Mouse (Mus musculus): ENCODE measurements around the gene Dgki. TPM values are rescaled to one million over a fixed set of nuclear protein-coding genes. Genes with fewer than 3 reads are reported as not detected.

The Dgki gene
- polyA plus RNA-seq, 1 experiment from 2014 or later, result 5.9 TPM

GRCm38 (mm10) chr6:37069836-37070600, 230.0 kb downstream of the Dgki start:
- Histone ChIP-seq H3K27me3 (no peaks in the 10 kb centered on the region), H3K27ac (no peak overlapping the region), H3K9ac (no peak overlapping the region), H3K4me3 (no peak overlapping the region), H3K36me3 (no peaks in the 10 kb centered on the region), H3K9me3 (no peaks in the 10 kb centered on the region), H3K4me2 (no peak overlapping the region), H3K4me1 (replicated peaks) (peaks cover 6% of the 10 kb centered on the region; the same call in 1 of the 2 replicates)
- 77% methylated on average over 14 of the region's 14 CpGs for WGBS
- ATAC-seq (ENCODE audit: low FRiP score), result no peak

GRCm38 (mm10) chr6:37068737-37069136, 231.2 kb downstream of the Dgki start:
- Histone ChIP-seq H3K4me1 (replicated peaks) (peaks cover 12% of the 10 kb centered on the region), H3K36me3 (no peaks in the 10 kb centered on the region), H3K9me3 (no peaks in the 10 kb centered on the region), H3K27me3 (no peaks in the 10 kb centered on the region), H3K27ac (no peak overlapping the region), H3K4me3 (no peak overlapping the region), H3K4me2 (no peak overlapping the region), H3K9ac (no peak overlapping the region)
- no peak for ATAC-seq (ENCODE audit: low FRiP score)
- WGBS, result 92% methylated on average over 6 of the region's 6 CpGs

DNA sequence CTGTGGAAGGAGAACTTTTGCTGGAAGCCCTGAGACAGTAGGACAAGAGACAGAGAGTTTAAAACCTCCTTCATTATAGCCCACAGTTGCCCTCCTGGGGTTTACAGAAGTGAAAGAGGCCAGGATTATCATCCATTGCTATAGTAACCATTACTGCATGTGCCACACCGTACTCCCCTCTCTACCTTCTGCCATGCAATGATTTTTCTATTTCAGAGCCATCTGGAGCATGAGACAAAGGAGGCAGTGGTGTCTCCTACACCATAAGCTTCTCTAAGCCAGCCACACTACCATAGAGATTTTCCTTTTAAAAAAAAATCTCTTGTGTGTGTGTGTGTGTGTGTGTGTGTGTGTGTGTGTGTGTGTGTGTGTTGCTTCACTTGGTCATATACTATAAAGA, 232.6 kb downstream of the Dgki start:
- 30% methylated on average over 1 of the region's 1 CpGs for WGBS
- Histone ChIP-seq H3K4me1 (replicated peaks) (peaks cover 12% of the 10 kb centered on the region), H3K9me3 (no peaks in the 10 kb centered on the region), H3K4me2 (no peak overlapping the region), H3K4me3 (no peak overlapping the region), H3K36me3 (0 out of 2 replicates have a peak, but pooled peaks cover 1% of the 10 kb centered on the region), H3K27me3 (no peaks in the 10 kb centered on the region), H3K27ac (no peak overlapping the region), H3K9ac (no peak overlapping the region)
- ATAC-seq (ENCODE audit: low FRiP score), result no peak

GRCm38 (mm10) chr6:37064214-37064830, 235.7 kb downstream of the Dgki start:
- 62% methylated on average over 10 of the region's 10 CpGs for WGBS
- ATAC-seq (ENCODE audit: low FRiP score), result no peak
- 0 out of 2 replicates have a peak overlapping the region, but pooled peaks have one; percentile 1 for H3K27ac ChIP-seq

DNA sequence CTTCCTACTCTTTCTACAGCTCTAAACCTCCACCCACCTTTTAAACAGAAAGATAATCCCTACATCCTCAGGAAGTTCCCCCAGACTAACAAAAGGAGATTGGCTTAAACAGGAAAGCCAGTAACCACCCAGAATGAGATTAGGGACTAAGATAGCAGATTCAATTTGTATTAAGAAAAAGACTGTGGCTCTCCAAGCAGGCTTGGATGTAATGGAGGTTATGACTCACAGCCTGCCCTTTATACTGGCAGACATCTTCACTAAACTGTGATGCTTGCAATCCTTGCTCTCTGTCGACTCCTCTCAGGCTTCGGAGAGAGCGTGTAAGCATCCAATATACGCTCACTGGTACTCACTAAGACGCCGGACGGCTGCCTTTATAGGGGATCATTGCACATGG, 236.7 kb downstream of the Dgki start:
- no peaks in the 10 kb centered on the region for H3K27me3 ChIP-seq
- 93% methylated on average over 7 of the region's 7 CpGs for WGBS

More at GRCm38 (mm10) chr6:37064214-37064830, 235.7 kb downstream of the Dgki start:
- Histone ChIP-seq H3K4me1 (replicated peaks) (peaks cover 6% of the 10 kb centered on the region; the same call in 1 of the 2 replicates), H3K9ac (no peak overlapping the region), H3K27me3 (no peaks in the 10 kb centered on the region), H3K9me3 (no peaks in the 10 kb centered on the region), H3K36me3 (0 out of 2 replicates have a peak, but pooled peaks cover 4% of the 10 kb centered on the region), H3K4me3 (no peak overlapping the region), H3K4me2 (no peak overlapping the region)

GRCm38 (mm10) chr6:37060114-37060513, 239.9 kb downstream of the Dgki start:
- Histone ChIP-seq H3K4me3 (no peak overlapping the region), H3K27ac (no peak overlapping the region), H3K27me3 (no peaks in the 10 kb centered on the region), H3K4me2 (no peak overlapping the region), H3K4me1 (replicated peaks) (peaks cover 6% of the 10 kb centered on the region; the same call in 1 of the 2 replicates), H3K9me3 (no peaks in the 10 kb centered on the region), H3K9ac (no peak overlapping the region), H3K36me3 (peaks cover 7% of the 10 kb centered on the region; the same call in 1 of the 2 replicates)
- ATAC-seq (ENCODE audit: low FRiP score), result no peak
- WGBS, result 96% methylated on average over 3 of the region's 3 CpGs

More for the DNA sequence above, 236.7 kb downstream of the Dgki start:
- Histone ChIP-seq H3K9ac (no peak overlapping the region), H3K4me3 (no peak overlapping the region), H3K9me3 (no peaks in the 10 kb centered on the region), H3K4me1 (replicated peaks) (peaks cover 6% of the 10 kb centered on the region; the same call in 1 of the 2 replicates), H3K27ac (no peak overlapping the region), H3K36me3 (0 out of 2 replicates have a peak, but pooled peaks cover 4% of the 10 kb centered on the region), H3K4me2 (no peak overlapping the region)
- ATAC-seq (ENCODE audit: low FRiP score), result no peak

DNA sequence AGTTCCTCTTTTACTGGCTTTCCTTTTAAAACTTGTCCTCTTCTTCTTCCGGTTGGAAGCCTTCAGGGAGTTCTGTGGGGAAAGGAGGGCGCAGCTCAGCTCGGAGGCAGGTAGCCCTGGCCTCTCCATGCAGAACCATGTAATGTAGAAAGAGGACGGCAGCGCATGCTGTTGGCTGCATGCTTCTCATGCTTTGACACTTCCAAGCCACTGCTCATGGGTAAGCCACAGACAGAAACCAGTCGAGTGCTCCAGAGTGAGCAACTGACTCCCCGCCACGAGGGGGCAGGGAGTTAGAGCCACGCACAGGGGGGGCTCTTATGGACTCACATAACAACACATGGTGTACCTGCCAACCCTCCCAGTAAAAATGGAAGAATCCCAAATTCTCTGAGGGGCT, 242.0 kb downstream of the Dgki start:
- no peak for ATAC-seq (ENCODE audit: low FRiP score)
- Histone ChIP-seq H3K4me3 (no peak overlapping the region), H3K4me2 (no peak overlapping the region), H3K27me3 (no peaks in the 10 kb centered on the region), H3K27ac (no peak overlapping the region), H3K9me3 (no peaks in the 10 kb centered on the region), H3K9ac (no peak overlapping the region), H3K36me3 (peaks cover 7% of the 10 kb centered on the region; the same call in 1 of the 2 replicates), H3K4me1 (replicated peaks) (no peaks in the 10 kb centered on the region)
- WGBS, result 95% methylated on average over 9 of the region's 9 CpGs

DNA sequence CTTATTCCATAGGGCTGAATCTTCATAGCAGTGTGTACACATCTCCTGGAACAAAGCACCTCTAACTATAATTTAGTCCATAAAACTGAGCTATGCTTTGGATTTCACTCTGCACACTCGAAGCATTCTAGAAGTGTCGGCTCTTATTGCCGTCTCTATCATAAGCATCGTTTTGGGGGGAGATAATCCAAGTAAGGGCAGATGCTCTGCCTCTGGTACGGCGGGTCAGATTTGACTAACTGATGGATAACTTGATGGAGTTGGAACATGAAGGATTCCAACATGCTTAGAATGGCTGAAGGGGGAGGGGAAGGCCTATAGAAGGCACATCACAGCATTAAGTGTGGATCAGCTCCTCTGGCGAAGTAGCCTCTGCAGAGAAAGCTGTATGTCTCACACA, 242.4 kb downstream of the Dgki start:
- Histone ChIP-seq H3K9me3 (no peaks in the 10 kb centered on the region), H3K4me2 (no peak overlapping the region), H3K4me1 (replicated peaks) (no peaks in the 10 kb centered on the region), H3K27ac (no peak overlapping the region), H3K4me3 (no peak overlapping the region), H3K9ac (no peak overlapping the region), H3K27me3 (no peaks in the 10 kb centered on the region), H3K36me3 (peaks cover 7% of the 10 kb centered on the region; the same call in 1 of the 2 replicates)
- WGBS, result 92% methylated on average over 7 of the region's 7 CpGs
- no peak for ATAC-seq (ENCODE audit: low FRiP score)

- 86% methylated on average over 3 of the region's 3 CpGs for WGBS
- no peak for ATAC-seq (ENCODE audit: low FRiP score)
- H3K9ac ChIP-seq, result no peak overlapping the region
- no peaks in the 10 kb centered on the region for H3K27me3 ChIP-seq
- peaks cover 5% of the 10 kb centered on the region; the same call in 1 of the 2 replicates for H3K4me1 ChIP-seq (replicated peaks)
- peaks cover 3% of the 10 kb centered on the region; the same call in 1 of the 2 replicates for H3K36me3 ChIP-seq
- no peaks in the 10 kb centered on the region for H3K9me3 ChIP-seq
- H3K27ac ChIP-seq, result no peak overlapping the region
- H3K4me2 ChIP-seq, result no peak overlapping the region
- no peak overlapping the region for H3K4me3 ChIP-seq
Measured at GRCm38 (mm10) chr6:37055634-37056033, 244.3 kb downstream of the Dgki start.

DNA sequence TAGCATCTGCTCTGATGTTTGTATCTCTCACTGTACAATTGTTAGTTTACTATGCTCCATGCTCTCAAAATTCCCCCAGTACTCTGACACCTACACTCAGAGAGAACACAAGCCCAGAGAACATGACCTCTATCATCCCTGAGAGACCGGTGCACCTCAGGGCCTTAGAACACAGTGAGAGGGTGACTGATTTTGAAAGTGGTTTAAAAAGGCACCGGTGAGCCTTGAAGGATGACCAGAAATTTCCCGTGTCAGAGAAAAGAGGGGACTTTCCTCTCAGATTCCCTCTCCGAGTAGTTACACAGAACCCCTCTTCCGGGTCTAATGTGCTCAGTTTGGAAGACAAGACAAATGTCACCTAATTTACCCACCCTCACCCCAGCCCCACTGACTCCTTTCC, 244.9 kb downstream of the Dgki start:
- no peak for ATAC-seq (ENCODE audit: low FRiP score)
- no peak overlapping the region for H3K4me3 ChIP-seq
- whole genome bisulfite sequencing, result 84% methylated on average over 5 of the region's 5 CpGs
- peaks cover 5% of the 10 kb centered on the region; the same call in 1 of the 2 replicates for H3K4me1 ChIP-seq (replicated peaks)
- no peaks in the 10 kb centered on the region for H3K27me3 ChIP-seq
- no peak overlapping the region for H3K9ac ChIP-seq
- no peak overlapping the region for H3K4me2 ChIP-seq
- H3K9me3 ChIP-seq, result no peaks in the 10 kb centered on the region
- peaks cover 3% of the 10 kb centered on the region; the same call in 1 of the 2 replicates for H3K36me3 ChIP-seq
- no peak overlapping the region for H3K27ac ChIP-seq

DNA sequence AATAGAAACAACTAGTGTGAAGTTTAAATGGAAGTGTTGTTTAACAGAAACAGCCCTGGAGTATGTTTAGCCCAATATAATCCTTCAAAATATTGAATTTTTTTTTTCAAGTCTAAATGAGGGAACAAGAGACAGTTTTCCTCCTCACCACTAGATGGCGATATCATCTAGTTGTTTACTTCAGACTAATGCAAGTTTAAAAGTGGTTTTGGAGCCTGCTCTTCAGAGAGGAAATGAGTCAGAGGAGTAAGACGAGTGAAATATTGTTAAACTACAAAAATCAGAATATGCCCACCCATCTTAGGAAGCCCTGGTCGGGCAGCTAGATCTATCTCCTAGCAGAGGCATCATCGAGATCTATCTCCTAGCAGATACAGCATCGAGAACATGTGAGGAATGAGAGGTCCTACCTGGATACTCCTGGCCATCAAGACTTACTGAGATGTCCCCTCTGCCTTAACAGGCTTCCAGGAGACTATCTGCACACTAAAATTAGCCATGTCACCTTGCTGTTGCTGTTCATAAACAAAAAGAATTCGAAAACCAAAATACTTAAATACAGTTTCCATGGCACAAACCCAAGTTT, 245.5 kb downstream of the Dgki start:
- no peak overlapping the region for H3K4me2 ChIP-seq
- WGBS, result 52% methylated on average over 6 of the region's 6 CpGs
- no peaks in the 10 kb centered on the region for H3K9me3 ChIP-seq
- no peak overlapping the region for H3K9ac ChIP-seq
- peaks cover 3% of the 10 kb centered on the region; the same call in 1 of the 2 replicates for H3K36me3 ChIP-seq
- no peak for ATAC-seq (ENCODE audit: low FRiP score)
- H3K4me1 ChIP-seq (replicated peaks), result peaks cover 5% of the 10 kb centered on the region; the same call in 1 of the 2 replicates
- no peaks in the 10 kb centered on the region for H3K27me3 ChIP-seq
- H3K4me3 ChIP-seq, result no peak overlapping the region
- no peak overlapping the region for H3K27ac ChIP-seq

DNA sequence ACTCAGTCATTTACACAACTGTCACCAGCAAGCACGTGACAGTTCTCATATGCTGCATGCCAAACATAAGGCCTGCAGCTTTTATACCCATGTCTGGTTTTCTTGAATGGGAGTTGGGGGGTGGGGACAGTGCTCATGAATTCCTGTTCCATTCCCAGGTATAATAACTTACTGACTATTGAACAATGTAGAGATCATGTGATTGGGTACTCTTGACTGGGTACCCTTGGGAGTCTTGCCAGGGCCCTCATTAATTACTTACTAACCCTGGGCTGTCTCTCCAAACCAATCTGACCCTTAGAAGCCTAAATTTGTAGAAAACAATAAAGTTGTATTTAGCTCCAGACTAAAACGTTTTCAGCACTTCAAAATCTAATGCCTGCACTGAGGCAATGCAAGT, 246.6 kb downstream of the Dgki start:
- 73% methylated on average over 2 of the region's 2 CpGs for WGBS
- H3K27ac ChIP-seq, result no peak overlapping the region

More for the DNA sequence above, 246.6 kb downstream of the Dgki start:
- Histone ChIP-seq H3K4me3 (no peak overlapping the region), H3K9ac (no peak overlapping the region), H3K9me3 (no peaks in the 10 kb centered on the region), H3K4me1 (replicated peaks) (peaks cover 5% of the 10 kb centered on the region; the same call in 1 of the 2 replicates), H3K27me3 (no peaks in the 10 kb centered on the region), H3K4me2 (no peak overlapping the region), H3K36me3 (peaks cover 3% of the 10 kb centered on the region; the same call in 1 of the 2 replicates)
- no peak for ATAC-seq (ENCODE audit: low FRiP score)
